Mouse (Mus musculus): Measurements from ENCODE around the gene Ptpn6.
"Not testable (repeated sequence)": the region's sequence is repeated elsewhere in the genome, so short reads cannot be mapped to it uniquely, and the experiment has no call there.

The Ptpn6 gene

DNA sequence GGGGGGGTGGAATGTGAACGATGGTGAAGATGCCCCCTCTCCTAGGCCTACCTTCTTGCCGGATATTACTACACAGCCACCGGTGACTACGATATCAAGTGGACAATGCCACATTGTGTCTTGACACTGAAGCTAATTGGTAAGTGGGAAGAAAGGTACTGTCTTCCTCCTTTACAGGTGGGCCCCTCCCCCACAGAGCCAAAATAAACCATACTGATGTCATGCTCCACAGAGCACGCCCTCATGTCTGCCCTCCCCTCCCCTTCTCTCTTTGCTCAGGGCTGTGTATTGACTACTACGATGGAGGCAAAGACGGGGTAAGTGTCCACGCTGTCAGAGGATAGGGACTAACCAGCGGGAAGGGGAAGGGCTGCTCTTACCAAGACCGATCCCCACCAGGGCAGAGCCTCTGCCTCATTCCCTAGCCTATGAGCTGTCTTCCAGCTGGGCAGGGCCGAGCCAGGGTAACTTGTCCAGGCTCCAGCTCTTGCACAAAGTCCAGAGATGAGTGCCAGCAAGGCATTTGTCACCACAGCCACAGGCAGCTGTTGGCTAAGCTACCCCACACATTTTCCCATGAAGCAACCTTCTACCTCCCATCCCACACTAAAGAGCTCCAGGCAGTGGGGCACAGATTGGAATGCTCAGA is 38.4 kb downstream of the Ptpn6 start:
- peak; percentile 92 for DNase-seq (ENCODE audit: inconsistent ontology term)

DNA sequence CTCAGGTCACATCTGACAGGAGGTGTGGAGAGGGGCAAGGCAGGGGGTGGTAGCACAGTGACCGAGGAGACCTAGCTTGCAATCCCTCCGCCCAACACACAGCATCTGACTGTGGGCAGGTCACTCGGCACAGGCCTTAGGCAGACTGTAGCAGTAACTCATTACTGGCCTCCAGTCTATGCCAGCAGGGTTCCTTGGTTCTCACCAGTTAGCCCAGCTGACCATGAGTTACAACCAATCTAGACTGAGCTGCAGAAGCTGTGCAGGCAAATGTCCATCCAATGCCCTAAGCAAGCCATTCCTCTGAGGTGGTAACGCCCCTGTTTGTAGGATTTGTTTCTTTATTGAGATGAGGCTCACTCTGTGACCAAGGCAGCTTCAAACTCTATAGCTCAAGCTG is 39.1 kb downstream of the Ptpn6 start:
- no peak for DNase-seq (ENCODE audit: inconsistent ontology term)

DNA sequence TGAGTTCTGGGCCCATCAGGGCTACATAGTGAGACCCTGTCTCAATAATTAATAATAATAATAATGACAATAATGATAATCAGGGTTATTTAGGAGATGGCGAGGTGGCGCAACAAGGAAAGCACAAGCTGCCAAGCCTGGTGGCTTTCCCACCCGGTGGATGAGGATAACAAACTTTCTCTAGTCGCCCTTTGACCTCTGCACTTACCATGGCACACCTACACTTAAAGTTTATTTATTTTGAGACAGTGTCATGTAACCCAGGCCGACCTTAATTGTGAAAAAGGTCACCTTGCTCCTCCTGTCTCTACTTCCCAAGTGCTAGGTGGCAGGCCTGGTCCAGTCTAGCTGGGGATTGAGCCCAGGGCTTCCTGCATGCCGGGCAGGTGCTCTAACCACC is 39.8 kb downstream of the Ptpn6 start:
- no peak for DNase-seq (ENCODE audit: inconsistent ontology term)

DNA sequence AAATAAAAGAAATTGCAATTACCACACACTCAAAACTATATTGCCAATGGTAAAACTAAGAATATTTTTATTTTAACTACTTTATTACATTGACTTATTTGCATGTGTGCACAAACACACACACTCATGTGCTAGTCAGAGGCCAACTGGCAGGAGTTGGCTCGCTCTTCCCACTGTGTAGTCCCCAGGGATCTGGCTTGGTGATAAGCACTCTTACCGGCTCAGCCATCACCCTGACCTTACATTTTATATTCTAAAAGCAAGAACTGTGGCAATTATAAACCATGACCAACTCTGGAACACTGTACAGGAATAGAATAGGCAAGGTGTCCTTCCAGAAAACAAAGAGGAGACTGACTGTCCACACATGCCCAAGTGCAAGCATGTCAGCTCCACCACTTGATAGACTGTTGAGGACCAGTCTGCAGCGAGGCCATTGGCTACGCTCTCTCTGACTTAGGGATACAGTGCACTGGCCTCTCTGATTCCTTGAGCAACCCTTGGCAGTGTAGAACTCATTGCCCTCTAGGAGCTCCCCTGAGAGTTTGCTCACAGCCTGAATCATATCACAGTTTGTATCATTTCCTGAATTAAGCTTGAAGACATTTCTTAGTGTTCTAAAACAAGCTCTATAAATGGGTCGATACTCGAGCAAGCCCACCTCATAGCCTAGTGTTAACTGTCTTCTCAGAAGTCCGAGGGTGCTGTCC is 41.9 kb downstream of the Ptpn6 start:
- DNase-seq (ENCODE audit: inconsistent ontology term) = no peak

DNA sequence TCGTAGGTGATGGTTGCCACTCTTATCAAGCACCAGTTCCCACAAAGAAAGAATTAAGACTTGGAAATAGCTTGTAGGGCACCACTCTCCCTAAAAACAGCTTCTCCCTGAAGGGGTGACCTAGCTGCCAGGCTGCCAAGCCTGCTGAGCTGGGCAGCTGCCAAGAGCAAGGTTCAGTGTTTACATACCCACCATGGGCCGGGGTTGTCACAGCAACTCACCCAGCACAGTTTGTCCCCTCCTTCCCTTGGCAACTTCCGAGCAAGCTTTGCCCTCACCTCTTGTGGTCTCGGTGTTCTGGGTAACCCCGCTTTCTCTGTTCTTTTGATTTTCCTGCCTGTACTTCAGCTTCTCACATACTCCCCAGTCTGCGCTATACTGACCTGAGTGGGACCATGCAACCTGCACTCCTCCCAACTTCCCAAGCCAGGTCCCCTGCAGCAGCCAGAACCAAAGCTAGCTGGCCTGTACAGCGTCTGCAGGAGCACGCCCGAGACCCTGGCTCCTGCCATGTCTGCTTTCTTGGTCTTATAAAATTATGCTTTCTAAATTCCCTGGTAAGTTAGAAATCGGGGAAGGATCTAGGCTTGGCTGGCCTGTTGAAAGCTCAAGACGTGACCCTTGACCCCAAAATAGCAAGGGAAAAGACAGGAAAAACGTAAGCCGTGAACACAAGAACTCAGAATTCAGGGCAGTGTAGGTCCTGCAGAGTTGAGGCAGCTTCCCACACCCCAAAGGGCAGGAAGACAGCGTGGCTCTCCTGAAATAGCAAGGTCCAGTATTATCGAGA is 44.2 kb downstream of the Ptpn6 start:
- peak; percentile 57 for DNase-seq (ENCODE audit: inconsistent ontology term)

DNA sequence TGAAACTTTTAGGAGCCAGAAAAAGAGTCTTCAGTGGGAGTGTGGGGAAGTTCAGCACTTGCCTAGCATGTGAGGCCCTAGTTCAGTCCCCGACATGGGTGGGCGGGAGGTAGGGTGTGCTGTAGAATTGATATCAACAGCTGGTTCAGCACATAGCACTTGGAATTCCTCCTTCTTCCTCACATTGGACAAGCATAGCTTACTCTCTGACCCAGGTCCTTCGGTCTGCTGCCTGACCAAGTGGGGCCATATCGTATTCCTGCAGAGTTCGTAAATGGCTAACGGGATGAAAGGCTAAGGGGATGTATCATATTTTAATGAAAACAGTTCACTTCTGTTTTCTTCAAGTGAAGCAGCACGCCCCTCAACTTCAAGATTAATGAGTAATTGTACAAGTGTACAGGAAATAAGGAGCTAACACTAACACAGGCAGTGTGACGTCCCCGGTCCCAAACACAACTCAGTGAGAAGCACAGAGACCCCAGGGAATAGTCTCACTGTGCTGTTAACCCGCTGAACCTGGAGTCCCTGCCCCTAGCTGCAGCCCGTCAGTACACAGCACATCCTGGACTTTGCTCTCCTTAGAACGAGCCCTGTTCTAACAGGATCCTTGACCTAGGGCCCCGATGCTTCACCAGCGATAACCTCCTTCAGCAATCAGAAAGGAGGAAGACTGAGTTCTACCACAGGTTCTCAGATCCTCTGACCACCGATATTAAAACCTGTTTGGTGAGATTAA is 45.1 kb downstream of the Ptpn6 start:
- DNase-seq (ENCODE audit: inconsistent ontology term) = no peak

DNA sequence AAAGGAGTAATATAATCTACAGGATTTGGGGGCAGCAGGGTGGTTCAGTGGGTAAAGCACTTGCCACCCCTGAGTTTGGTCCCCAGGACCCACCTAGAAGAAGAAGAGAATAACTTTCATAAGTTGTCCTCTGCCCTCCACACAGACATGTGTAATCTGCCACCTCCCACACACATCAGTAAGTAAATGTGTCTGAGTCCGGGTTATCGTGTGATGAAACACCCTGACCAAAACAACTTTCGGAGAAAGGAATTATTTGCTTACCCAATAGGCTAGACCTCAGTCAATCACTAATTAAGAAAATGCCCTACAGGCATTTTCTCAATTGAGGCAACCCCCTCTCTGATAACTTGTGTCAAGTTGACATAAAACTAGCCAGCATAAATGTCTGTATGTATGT is 48.0 kb downstream of the Ptpn6 start:
- DNase-seq (ENCODE audit: inconsistent ontology term) = no peak

DNA sequence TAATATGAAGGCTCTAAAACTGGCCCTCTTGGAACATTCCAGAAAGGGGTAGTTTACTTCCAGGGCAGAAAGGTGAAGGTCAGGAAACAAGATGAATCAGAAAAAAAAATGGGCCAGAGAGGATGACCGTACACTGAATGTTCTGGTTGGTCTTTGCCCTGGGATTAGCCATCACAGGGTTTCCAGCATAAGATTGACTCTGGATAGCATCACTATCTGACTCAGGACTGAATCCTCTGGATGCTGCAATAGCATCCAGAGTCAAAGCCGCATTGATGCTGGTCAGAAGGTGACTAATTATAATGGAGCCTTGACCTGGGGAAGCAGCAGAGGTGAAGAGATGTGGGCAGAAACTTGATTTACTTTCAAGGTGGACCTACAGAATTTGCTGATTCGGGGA is 49.5 kb downstream of the Ptpn6 start:
- DNase-seq (ENCODE audit: inconsistent ontology term) = no peak

DNA sequence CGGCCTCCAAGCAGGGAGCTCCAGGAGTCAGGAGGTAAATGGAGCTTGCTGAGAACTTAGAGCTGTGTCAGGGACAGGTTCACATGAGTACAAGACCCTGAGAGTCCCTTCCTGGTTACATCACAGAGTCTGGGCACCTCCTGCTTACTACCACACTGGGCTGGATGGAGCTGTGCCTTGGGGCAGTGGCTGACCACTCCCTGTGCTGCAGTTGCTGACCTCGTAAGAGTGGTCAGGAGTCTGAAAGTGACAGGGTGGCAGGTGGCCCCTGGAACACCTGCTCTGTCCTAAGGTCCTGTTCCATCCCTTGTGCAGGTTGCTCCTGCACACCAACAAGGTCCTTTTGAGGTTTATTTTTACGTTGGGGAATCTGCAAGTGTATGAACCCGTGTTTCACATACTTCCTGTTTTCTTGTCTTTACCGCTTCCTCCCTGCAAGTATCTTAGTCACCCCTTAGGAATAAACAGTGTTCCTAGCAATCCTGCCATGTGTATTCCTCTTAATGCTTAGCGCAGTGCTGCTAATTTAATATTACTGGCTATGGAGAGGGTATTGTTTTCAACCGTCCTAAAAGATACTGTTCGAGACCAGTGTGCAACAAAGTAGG is 50.3 kb downstream of the Ptpn6 start:
- no peak for DNase-seq (ENCODE audit: inconsistent ontology term)

DNA sequence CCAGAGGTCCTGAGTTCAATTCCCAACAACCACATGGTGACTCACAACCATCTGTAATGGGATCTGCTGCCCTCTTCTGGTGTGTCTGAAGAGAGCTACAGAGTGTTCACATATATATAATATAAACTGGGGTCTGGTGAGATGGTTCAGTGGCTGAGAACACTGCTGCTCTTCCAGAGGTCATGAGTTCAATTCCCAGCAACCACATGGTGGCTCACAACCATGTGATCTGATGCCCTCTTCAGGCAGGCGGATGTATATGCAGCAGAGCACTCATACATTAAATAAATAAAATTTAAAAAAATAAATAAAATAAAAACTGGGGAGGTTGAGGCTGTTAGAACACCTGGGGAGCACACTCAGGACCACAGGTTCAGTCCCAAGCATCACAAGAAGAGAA is 51.9 kb downstream of the Ptpn6 start:
- not testable (repeated sequence) for DNase-seq (ENCODE audit: inconsistent ontology term)

DNA sequence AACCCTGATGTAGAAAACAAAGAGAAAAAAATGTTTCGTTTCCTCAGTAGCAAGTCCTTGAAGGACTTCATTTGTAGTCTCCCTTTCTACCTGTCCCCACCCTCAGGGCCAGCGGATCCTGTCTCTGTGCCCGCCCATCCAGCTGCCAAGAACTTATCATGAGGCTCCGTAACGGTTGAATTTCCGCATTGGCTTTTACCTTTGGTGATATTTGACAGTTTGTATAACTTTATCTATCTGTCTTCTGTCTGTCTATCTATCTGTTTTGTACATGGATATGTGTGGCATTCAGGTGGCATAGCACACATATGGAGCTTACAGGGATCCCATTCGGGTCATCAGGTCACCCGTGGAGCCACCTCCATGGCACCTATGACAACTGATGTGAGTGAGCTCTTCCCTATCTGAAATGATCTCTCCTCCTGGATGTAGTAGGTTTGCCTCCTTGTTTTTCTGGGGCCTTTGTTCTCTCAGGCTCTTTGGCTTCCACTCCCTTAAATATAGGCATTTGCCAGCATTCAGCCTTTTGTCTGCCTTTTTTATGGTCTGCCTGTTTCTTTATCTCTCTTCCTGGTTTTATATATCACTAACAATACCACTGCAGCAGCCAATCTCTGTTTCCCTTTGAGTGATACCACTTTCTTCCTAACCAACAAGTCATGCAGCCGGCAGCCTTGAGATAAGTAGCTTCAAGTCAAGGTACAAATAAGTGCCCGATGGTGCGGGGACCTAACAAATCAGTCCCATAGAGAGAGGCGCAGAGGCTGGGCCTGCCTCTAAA is 52.7 kb downstream of the Ptpn6 start:
- no peak for DNase-seq (ENCODE audit: inconsistent ontology term)

DNA sequence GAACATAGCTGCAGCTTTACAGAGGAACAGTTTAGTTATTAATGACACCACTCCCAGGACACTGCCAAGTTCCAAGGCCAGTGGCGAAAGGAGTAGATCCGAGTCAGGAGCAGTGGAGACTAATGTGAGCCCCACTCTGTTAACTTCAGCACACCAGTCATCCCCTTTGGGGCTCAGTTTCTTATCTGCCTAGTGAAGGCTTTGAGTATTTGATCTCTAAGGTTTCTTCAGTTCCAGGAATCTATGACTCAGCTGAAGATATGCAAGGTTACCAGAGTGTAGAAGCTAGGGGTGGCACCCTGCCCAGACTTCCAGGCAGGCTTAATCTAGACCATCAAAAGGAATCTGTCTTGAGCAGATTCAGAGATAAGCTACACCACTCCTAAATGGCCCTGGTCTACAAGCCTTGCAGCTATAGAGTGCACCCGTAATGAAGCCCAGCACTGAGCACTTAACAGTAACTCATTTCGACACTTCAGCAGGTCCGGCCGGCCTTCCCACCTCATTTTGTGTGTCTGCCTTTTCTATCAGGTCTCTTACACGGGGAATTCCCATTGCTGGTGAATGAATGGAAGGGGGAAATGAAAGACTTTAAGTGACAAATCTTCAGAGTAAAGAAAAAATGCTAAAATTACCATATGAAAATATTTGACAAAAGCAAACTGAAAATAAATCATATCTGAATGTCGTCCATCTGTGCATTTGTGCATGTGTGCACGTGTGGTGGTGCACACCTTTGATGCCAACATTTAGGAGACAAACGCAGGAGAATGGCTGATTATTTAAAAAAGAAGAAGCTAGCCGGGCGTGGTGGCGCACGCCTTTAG is 54.7 kb downstream of the Ptpn6 start:
- DNase-seq (ENCODE audit: inconsistent ontology term) = peak; percentile 92

DNA sequence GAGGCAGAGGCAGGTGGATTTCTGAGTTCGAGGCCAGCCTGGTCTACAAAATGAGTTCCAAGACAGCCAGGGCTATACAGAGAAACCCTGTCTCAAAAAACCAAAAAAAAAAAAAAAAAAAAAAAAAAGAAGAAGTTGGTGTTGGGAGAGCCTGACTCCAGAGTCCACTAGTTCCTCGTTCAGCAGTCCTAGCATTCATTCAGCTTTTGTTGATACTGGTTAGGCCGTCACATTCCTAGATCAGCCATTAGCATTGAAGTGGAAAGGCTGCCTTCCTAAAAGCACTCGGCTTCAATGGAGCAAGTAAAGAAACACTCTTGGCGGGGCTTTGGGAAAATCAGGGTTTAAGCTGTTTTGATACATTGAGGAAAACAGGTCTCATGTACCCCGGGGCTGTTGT is 56.2 kb downstream of the Ptpn6 start:
- peak; percentile 37 for DNase-seq (ENCODE audit: inconsistent ontology term)

DNA sequence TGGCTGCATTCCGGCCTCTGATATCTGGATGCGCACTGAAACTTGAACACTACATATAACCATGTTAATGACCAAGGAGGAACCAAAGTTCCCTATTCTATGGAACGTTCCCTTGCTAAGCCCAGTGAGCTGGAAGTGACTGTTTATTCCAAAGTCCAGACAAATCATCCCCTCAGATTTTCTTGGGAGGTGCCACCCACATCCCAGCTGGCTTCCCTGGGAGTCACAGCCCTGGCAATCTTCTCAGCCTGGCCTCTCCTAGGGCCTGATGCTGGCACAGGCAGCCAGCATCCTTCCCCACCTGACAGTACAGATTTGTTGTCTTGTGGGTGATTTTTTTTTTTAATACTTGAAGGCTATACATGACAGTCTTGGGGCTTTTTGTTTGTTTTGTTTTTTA is 59.0 kb downstream of the Ptpn6 start:
- no peak for DNase-seq (ENCODE audit: inconsistent ontology term)

DNA sequence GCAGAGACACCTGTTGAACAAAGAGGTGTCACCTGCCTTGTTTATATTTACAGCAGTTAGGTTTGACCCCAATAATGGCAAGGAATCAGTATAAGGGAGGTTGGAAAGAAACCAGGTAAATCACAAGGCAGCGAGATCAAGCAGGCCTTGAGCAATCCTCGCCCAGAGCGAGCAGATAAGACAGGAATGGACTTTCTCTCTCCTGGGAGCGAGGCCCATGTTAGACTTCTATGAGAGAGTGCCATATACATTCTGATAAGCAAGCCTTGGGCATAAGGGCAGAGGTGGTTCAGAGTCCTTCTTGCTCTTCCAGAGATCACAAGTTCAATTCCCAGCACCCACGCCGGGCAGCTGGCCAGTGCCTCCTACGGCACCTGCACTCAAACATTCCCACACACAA is 59.7 kb downstream of the Ptpn6 start:
- DNase-seq (ENCODE audit: inconsistent ontology term) = no peak

DNA sequence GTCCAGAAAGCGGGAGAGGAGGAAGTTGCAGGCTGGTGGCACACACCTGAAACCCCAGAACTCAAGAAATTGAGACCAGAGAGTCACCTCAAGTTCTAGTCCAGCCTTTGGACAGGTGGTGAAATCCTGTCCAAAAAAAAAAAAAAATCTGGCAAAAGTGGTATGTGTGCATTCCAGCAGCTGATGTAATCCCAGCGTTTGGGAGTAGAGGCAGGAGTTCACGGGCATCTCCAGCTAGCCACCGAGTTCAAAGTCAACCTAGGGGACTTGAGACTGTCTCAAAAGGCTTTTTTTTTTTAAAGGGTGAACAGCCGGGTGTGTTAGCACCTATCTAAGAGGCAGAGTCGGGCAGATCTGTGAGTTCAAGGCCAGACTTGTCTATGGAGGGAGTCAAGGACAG is 62.3 kb downstream of the Ptpn6 start:
- no peak for DNase-seq (ENCODE audit: inconsistent ontology term)

DNA sequence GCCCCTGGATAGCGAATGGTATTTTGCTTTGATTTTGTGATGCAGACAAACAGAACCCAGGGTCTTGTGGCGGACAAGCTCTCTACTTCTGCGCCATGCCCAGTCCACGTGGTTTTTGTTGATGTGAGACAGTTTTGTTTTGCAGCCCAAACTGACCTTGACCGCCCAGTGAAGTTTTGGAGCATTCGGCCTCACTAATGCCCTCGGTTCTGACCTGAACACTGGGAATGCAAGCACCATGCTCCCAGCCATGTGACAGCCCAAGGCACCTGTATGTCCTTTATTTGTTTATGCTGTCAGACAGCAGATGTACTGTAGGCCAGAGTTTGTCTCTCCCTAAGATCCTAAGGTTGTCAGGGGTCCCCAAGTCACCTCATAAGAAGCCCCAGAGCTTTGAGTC is 63.9 kb downstream of the Ptpn6 start:
- DNase-seq (ENCODE audit: inconsistent ontology term) = no peak

DNA sequence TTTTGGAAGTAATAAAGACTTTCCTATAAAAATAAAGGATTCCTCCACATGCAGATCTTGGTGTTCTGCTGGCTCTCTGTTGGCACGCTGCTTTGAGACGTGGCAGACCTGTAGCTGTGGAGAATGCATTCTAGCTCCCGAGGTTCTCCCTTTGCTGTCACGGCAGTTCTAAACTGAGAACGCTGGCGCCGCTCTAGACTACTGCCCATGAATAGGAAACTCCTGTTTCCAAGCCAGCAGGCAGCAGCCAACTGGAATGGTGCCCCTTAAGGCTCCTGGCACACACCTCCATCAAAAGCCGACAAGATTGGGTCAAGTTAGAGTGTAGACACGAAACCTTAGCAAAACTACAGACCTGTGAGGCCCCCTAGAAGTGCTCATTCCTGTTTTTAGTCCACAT is 64.9 kb downstream of the Ptpn6 start:
- no peak for DNase-seq (ENCODE audit: inconsistent ontology term)

DNA sequence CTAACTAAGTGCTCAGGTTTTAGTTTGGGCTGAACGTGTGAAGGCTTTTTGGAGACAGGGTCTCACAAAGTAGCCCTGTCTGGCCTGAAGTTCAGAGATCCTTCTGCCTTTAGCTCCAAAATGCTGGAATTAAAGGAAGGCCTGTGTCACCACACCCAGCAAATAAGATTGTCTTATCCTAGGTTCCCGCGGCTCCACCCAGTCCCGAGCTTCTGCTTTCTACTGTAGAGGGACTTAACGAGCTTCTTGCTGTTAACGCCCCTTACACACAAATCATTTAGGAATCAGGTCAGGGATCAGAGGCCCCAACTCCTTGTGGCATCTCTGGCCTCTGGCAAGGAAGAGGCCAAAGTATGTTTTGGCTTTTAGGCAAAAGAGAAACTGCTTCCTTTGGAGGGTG is 66.4 kb downstream of the Ptpn6 start:
- DNase-seq (ENCODE audit: inconsistent ontology term) = no peak
